1 mouse cellular context compared by ENCODE assay signal in the genomic region with DNA sequence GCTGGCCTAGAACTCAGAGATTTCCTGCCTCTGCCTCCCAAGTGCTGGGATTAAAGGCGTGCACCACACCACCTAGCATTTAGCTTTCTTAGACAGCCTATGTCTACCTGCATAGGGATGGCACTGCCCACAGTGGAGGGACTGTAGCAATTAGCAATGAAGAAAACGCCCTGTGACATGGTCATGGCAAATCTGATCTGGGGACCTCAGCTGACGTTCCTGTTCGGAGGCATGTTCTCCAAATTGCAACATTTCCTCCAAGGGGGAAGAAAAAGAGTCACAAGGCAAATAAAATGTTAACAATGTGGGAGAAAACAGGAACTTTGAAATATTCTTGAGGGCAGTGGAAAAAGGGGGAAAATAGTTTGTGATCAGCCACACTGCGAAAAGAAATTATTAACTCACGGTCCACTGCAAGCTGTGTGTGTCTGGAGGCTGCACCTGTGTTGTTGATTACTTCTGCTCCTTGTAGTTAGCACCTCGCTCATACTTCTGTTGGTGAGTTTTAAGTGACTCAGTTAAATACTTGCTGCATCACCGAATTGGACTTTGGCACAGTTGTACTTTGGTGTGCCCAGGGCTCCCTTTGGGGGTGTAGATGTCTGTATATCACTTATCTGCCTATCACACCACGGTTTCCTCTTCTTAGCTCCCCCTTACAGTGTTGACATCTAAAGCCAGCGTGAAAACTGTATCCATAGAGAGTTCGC.
TF ChIP-seq lines count a peak whose summit lies in the region.

No protein-coding gene starts in this region.

TF ChIP-seq in MEL, 35 proteins besides CTCF, POLR2A, EP300 and RAD21 (continued from another document):
- TF ChIP-seq POLR2AphosphoS5 (IDR thresholded peaks at IDR 0.05; ENCODE audit: borderline replicate concordance, low read depth, low read length), result no peak
- no peak for TF ChIP-seq CHD2 (IDR thresholded peaks at IDR 0.05; ENCODE audit: low read length)
- TF ChIP-seq JUND (IDR thresholded peaks at IDR 0.05; ENCODE audit: low read depth, low read length), result no peak
- no peak for TF ChIP-seq HCFC1 (IDR thresholded peaks at IDR 0.05; ENCODE audit: low read depth, low read length)
- 0 out of 2 replicates have a peak, but pooled peaks have one; percentile 28 for TF ChIP-seq MXI1 (IDR thresholded peaks at IDR 0.05; ENCODE audit: low read depth, low read length)
- TF ChIP-seq MAZ (IDR thresholded peaks at IDR 0.05; ENCODE audit: low read depth, low read length), result no peak
- TF ChIP-seq GATA1 (IDR thresholded peaks at IDR 0.05; ENCODE audit: low read depth, low read length), result 0 out of 2 replicates have a peak, but pooled peaks have one; percentile 12
- TF ChIP-seq RCOR1 (IDR thresholded peaks at IDR 0.05; ENCODE audit: low read depth, low read length), result no peak
- TF ChIP-seq UBTF (IDR thresholded peaks at IDR 0.05; ENCODE audit: borderline replicate concordance, insufficient read depth, low read depth, low read length), result no peak
- no peak for TF ChIP-seq MYC (IDR thresholded peaks at IDR 0.05; ENCODE audit: low read depth, low read length)
- no peak for TF ChIP-seq SIN3A (IDR thresholded peaks at IDR 0.05; ENCODE audit: low read length)
- no peak for TF ChIP-seq USF1 (IDR thresholded peaks at IDR 0.05; ENCODE audit: low read depth, low read length)
- no peak for TF ChIP-seq MAFK (IDR thresholded peaks at IDR 0.05; ENCODE audit: borderline replicate concordance, low read depth, low read length)
- TF ChIP-seq ZC3H11A (IDR thresholded peaks at IDR 0.05; ENCODE audit: low read depth, low read length), result no peak
